Mouse (Mus musculus): ENCODE data around the gene Rrm2.

GRCm38 (mm10) chr12:24762253-24762652 lies 54.2 kb downstream of the Rrm2 start:
- TF ChIP-seq CTCF (IDR thresholded peaks at IDR 0.05; ENCODE audit: control insufficient read depth, insufficient read depth, insufficient replicate concordance, low read depth, low read length) = no peak
- no peak for TF ChIP-seq POLR2A (IDR thresholded peaks at IDR 0.05; ENCODE audit: control insufficient read depth, low read depth, low read length)

Data from testis, adult 2 months (tissue).